Mouse (Mus musculus): ENCODE results near the gene Rpgrip1. TPM values are rescaled to one million over a fixed set of nuclear protein-coding genes. Genes with fewer than 3 reads are reported as not detected.

Rpgrip1 gene
- polyA plus RNA-seq, 1 experiment: 0.86 TPM

DNA sequence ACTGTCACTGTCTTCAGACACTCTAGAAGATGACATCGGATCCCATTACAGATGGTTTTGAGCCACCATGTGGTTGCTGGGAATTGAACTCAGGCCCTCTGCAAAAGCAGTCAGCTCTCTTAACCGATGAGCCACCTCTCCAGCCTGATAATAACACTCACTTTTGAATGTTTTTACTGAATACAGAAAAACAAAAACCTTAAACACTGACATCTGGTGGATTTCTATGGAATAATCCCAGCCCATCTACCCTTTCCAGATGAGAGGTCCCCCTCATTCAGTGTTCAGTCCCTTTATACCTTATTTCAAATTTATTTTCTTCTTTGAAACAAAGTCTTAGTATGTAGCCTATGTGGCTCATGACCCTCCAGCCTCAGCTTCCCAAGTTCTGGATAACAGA, 79.0 kb downstream of the Rpgrip1 start:
- no peak for TF ChIP-seq CTCF (IDR thresholded peaks at IDR 0.05; ENCODE audit: extremely low read depth, insufficient read length, insufficient replicate concordance, low read depth, low read length)
- no peak for TF ChIP-seq POLR2A (IDR thresholded peaks at IDR 0.05; ENCODE audit: low read depth, low read length)
- Histone ChIP-seq H3K36me3 (ENCODE audit: control insufficient read depth, insufficient read depth, low read length) (no peaks in the 10 kb centered on the region; the same call in none of the 2 replicates), H3K27ac (ENCODE audit: insufficient read depth, low read depth, low read length) (no peak overlapping the region), H3K27me3 (ENCODE audit: control insufficient read depth, insufficient read depth, low read length) (no peaks in the 10 kb centered on the region), H3K4me3 (ENCODE audit: low read depth, low read length) (no peak overlapping the region), H3K4me1 (ENCODE audit: control insufficient read depth, insufficient read depth, insufficient read length, low read length) (no peaks in the 10 kb centered on the region)
- 71% methylated on average over 2 of the region's 2 CpGs for WGBS

DNA sequence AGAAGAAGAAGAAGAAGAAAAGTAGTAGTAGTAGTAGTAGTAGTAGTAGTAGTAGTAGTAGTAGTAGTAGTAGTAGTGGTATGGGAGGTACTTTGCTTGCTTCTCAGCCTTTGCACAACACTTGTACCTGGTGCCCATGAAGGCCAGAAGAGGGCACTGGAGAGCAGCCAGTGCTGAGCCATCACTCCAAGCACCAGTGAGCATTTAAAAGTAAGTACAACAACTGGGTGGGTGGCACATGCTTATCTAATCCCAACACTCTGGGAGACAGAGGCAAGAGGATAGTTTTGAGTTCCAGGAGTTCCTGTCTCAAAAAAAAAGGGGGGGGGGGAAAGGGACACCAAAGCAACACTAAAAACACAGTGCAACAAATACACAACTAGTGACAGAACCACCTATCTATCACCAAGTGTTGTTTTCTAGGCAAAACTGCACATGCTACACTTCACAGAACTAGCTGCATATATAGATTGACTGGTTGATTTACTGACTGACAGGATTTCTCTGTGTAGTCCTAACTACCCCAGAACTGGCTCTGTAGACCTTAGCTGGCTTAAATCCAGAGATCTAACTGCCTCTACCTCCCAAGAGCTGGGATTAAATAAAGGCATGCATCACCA, 80.3 kb downstream of the Rpgrip1 start:
- Histone ChIP-seq H3K36me3 (ENCODE audit: control insufficient read depth, insufficient read depth, low read length) (no peaks in the 10 kb centered on the region; the same call in none of the 2 replicates), H3K27me3 (ENCODE audit: control insufficient read depth, insufficient read depth, low read length) (no peaks in the 10 kb centered on the region), H3K4me3 (ENCODE audit: low read depth, low read length) (no peak overlapping the region), H3K27ac (ENCODE audit: insufficient read depth, low read depth, low read length) (no peak overlapping the region), H3K4me1 (ENCODE audit: control insufficient read depth, insufficient read depth, insufficient read length, low read length) (no peaks in the 10 kb centered on the region)
- no peak for TF ChIP-seq POLR2A (IDR thresholded peaks at IDR 0.05; ENCODE audit: low read depth, low read length)
- peak; percentile 70; the same call in 1 of the 2 replicates for TF ChIP-seq CTCF (IDR thresholded peaks at IDR 0.05; ENCODE audit: extremely low read depth, insufficient read length, insufficient replicate concordance, low read depth, low read length)

GRCm38 (mm10) chr14:52195691-52196090, 85.2 kb downstream of the Rpgrip1 start:
- 6% methylated on average over 3 of the region's 3 CpGs for WGBS
- H3K4me3 ChIP-seq (ENCODE audit: low read depth, low read length): no peak overlapping the region
- peaks cover 5% of the 10 kb centered on the region for H3K36me3 ChIP-seq (ENCODE audit: control insufficient read depth, insufficient read depth, low read length)
- no peaks in the 10 kb centered on the region for H3K27me3 ChIP-seq (ENCODE audit: control insufficient read depth, insufficient read depth, low read length)
- no peak overlapping the region for H3K27ac ChIP-seq (ENCODE audit: insufficient read depth, low read depth, low read length)
- TF ChIP-seq POLR2A (IDR thresholded peaks at IDR 0.05; ENCODE audit: low read depth, low read length) (no peak), CTCF (IDR thresholded peaks at IDR 0.05; ENCODE audit: extremely low read depth, insufficient read length, insufficient replicate concordance, low read depth, low read length) (no peak)
- H3K4me1 ChIP-seq (ENCODE audit: control insufficient read depth, insufficient read depth, insufficient read length, low read length): 0 out of 2 replicates have a peak, but pooled peaks cover 2% of the 10 kb centered on the region

DNA sequence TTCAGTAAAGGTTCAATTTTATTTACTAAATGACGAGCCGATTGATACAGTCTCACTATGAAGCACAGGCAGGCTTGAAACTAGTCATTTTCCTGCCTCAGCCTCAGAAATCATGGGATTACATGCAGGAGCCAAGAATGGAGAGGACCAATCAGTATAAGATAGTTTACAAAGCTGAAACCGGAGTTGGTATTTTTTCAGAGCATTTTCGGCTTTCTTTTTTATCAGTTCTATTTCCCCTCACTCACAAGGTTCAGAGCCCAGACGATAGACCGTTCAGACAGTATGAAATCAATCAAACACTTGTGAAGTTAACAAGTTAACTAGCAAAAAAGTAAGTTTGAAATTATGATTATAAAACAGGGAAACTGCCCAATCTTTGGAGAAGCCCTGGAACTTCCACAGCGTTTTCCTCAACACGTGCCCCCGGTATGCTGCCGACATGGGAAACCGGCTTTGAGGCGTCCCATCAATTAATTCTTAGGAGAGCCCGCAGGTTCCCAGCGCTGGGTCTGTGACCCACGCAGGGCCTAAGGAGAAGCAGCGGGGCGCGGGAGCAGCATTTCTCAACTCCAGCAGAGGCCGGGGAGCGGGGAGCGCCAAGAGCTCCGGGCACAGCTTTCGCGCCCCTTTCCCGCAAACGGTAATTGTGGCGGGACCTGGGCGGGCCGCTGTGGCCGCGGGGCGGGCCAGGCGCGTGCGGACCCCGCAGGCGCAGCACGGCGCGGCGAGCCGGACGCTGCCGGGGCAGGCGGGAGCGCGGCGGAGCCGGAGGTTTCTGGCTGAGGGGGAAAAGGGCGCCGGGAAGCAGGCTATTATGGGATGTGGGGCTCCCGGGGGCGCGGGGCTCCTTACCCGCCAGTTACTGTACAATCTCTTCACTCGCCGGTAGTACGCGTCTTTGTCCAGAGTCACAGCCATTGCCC, 86.0 kb downstream of the Rpgrip1 start:
- H3K27me3 ChIP-seq (ENCODE audit: control insufficient read depth, insufficient read depth, low read length): no peaks in the 10 kb centered on the region
- under 1% methylated on average over 59 of the region's 59 CpGs for WGBS
- TF ChIP-seq POLR2A (IDR thresholded peaks at IDR 0.05; ENCODE audit: low read depth, low read length) (no peak), CTCF (IDR thresholded peaks at IDR 0.05; ENCODE audit: extremely low read depth, insufficient read length, insufficient replicate concordance, low read depth, low read length) (no peak)

DNA sequence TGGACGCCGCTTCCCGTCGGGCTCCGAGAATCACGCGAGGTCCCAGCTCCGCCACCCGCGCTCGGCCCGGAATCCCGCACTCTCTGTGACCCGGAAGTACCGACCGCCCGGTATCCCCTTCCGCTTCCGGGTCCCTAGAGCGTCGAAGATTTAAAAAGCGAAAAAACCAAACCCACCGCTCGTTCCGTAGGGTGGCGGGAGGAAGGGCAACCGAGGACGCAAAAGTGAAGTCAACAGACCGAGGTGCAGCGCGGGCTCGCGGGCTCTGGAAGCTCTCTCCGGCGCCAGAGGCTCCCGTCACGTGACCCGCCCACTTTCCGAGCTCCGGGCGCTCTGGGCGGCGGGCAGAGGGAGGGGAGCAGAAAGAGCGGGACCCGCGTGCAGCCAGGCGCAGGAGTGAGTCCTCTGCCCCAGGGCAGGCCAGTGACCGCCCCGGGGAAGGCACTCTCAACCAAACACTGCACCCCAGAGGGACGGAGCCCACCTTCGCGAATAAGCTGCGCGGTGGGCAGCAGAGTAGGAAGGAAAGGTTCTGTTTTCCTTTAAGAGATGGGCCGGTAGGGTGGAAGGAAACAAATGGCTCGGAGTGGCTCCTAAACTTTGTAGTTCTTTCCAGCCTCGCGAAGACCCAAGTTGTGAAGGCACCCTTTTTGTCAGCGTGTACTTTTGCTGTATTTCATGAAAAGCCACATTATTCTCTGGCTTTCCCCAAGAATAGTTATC, 86.8 kb downstream of the Rpgrip1 start, which contains the start of gene Supt16:
Gene Supt16, minus strand, starts transcription at position 261 of the 723 bp plus-strand sequence.
- Histone ChIP-seq H3K36me3 (ENCODE audit: control insufficient read depth, insufficient read depth, low read length) (peaks cover 13% of the 10 kb centered on the region), H3K27me3 (ENCODE audit: control insufficient read depth, insufficient read depth, low read length) (no peaks in the 10 kb centered on the region), H3K4me3 (ENCODE audit: low read depth, low read length) (peak within 1 kb of the TSS; percentile 83), H3K4me1 (ENCODE audit: control insufficient read depth, insufficient read depth, insufficient read length, low read length) (0 out of 2 replicates have a peak, but pooled peaks cover 2% of the 10 kb centered on the region), H3K27ac (ENCODE audit: insufficient read depth, low read depth, low read length) (peak within 1 kb of the TSS; percentile 98)
- no peak for TF ChIP-seq CTCF (IDR thresholded peaks at IDR 0.05; ENCODE audit: extremely low read depth, insufficient read length, insufficient replicate concordance, low read depth, low read length)
- TF ChIP-seq POLR2A (IDR thresholded peaks at IDR 0.05; ENCODE audit: low read depth, low read length): peak; percentile 29; the same call in 1 of the 2 replicates
- under 1% methylated on average over 59 of the region's 59 CpGs for WGBS

More for the DNA sequence above, 86.0 kb downstream of the Rpgrip1 start:
- H3K36me3 ChIP-seq (ENCODE audit: control insufficient read depth, insufficient read depth, low read length): peaks cover 8% of the 10 kb centered on the region
- peak overlapping the region; percentile 83 for H3K4me3 ChIP-seq (ENCODE audit: low read depth, low read length)
- H3K4me1 ChIP-seq (ENCODE audit: control insufficient read depth, insufficient read depth, insufficient read length, low read length): 0 out of 2 replicates have a peak, but pooled peaks cover 2% of the 10 kb centered on the region
- H3K27ac ChIP-seq (ENCODE audit: insufficient read depth, low read depth, low read length): peak overlapping the region; percentile 98

- Histone ChIP-seq H3K4me1 (ENCODE audit: control insufficient read depth, insufficient read depth, insufficient read length, low read length) (0 out of 2 replicates have a peak, but pooled peaks cover 2% of the 10 kb centered on the region), H3K27ac (ENCODE audit: insufficient read depth, low read depth, low read length) (no peak overlapping the region), H3K4me3 (ENCODE audit: low read depth, low read length) (no peak overlapping the region; the same call in 1 of the 2 replicates), H3K36me3 (ENCODE audit: control insufficient read depth, insufficient read depth, low read length) (peaks cover 18% of the 10 kb centered on the region), H3K27me3 (ENCODE audit: control insufficient read depth, insufficient read depth, low read length) (no peaks in the 10 kb centered on the region)
- TF ChIP-seq CTCF (IDR thresholded peaks at IDR 0.05; ENCODE audit: extremely low read depth, insufficient read length, insufficient replicate concordance, low read depth, low read length): no peak
- no peak for TF ChIP-seq POLR2A (IDR thresholded peaks at IDR 0.05; ENCODE audit: low read depth, low read length)
- WGBS: 11% methylated on average over 3 of the region's 3 CpGs
These were observed 87.6 kb downstream of the Rpgrip1 start for GRCm38 (mm10) chr14:52198141-52198540.
